Mouse (Mus musculus): ENCODE data around the gene Fut7. TPM values are rescaled to one million over a fixed set of nuclear protein-coding genes. Genes with fewer than 3 reads are reported as not detected.
"Not testable (repeated sequence)": the region's sequence is repeated elsewhere in the genome, so short reads cannot be mapped to it uniquely, and the experiment has no call there.

Gene Fut7
- polyA plus RNA-seq, 1 experiment from 2014 or later, result 0.18 TPM

DNA sequence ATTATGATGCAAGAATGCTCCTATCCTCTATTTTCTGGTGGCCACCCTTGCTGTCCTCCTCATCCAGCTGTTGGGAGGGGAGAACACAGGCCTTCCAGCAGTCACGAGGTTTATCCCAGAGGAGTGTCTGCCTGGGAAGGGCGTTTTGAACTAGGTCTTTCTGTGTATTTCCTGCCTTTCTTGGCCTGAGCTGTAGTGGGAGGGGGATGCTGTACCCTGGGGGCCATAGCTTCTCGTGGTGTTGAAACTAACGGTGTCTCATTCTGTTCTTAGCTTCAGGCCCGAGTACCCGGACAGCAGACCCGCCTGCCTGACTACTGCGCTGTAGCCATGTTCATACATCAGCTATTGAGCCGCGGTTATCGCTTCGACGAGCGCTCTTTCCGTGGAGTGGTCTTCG lies 22.8 kb upstream of the Fut7 start:
- H3K27me3 ChIP-seq, result peaks cover 62% of the 10 kb centered on the region
- peak overlapping the region; percentile 60 for H3K9ac ChIP-seq
- peak overlapping the region; percentile 27 for H3K4me3 ChIP-seq
- H3K36me3 ChIP-seq, result no peaks in the 10 kb centered on the region
- peak overlapping the region; percentile 48 for H3K4me2 ChIP-seq
- no peak overlapping the region for H3K27ac ChIP-seq (replicated peaks)
- no peak for ATAC-seq (ENCODE audit: low read depth)
- WGBS, result 20% methylated on average over 16 of the region's 16 CpGs
- H3K4me1 ChIP-seq (replicated peaks), result peaks cover 43% of the 10 kb centered on the region
- H3K9me3 ChIP-seq, result no peaks in the 10 kb centered on the region

GRCm38 (mm10) chr2:25400764-25401163 lies 22.3 kb upstream of the Fut7 start:
- 3% methylated on average over 17 of the region's 17 CpGs for WGBS
- Histone ChIP-seq H3K4me2 (peak overlapping the region; percentile 48), H3K27ac (replicated peaks) (no peak overlapping the region), H3K4me1 (replicated peaks) (peaks cover 43% of the 10 kb centered on the region), H3K9ac (peak overlapping the region; percentile 60), H3K4me3 (peak overlapping the region; percentile 27), H3K9me3 (no peaks in the 10 kb centered on the region), H3K27me3 (peaks cover 57% of the 10 kb centered on the region), H3K36me3 (no peaks in the 10 kb centered on the region)
- no peak for ATAC-seq (ENCODE audit: low read depth)

GRCm38 (mm10) chr2:25402377-25402971 lies 20.6 kb upstream of the Fut7 start:
- ATAC-seq (ENCODE audit: low read depth), result peak; percentile 37
- H3K4me3 ChIP-seq, result peak overlapping the region; percentile 96

DNA sequence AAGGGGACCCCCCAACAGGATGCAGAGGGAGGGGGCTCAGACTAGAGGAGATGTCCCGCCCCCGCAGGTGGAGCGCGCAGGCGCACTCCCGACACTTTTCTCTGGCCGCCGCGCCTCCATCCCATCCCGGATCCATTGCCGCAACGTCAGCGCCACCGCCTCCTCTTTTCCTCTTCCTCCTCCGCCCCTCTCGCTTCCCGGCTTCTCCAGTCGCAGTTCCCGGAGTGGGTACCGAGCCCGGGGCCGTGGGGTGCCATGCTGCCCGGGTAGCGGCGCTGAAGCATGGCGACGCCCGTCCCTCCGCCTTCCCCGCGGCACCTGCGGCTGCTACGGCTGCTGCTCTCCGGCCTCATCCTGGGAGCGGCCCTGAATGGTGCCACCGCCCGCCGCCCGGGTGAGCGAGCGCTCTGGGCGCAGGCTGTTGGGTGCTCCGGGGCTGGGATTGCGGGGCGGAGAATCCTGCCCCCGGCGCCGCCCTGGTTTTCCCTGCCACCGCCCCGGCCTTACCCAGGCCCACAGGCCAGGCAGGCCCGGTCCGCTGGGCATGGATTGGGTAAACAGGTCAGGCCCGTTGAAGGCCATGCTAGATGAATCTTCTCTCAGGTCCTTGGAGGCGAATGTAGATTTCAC lies 20.0 kb upstream of the Fut7 start:
- Histone ChIP-seq H3K27ac (replicated peaks) (peak overlapping the region; percentile 94), H3K4me1 (replicated peaks) (peaks cover 47% of the 10 kb centered on the region), H3K4me3 (peak overlapping the region; percentile 96), H3K9me3 (no peaks in the 10 kb centered on the region), H3K27me3 (peaks cover 34% of the 10 kb centered on the region), H3K36me3 (peaks cover 19% of the 10 kb centered on the region), H3K4me2 (peak overlapping the region; percentile 79), H3K9ac (peak overlapping the region; percentile 99)
- ATAC-seq (ENCODE audit: low read depth), result peak; percentile 84
- WGBS, result under 1% methylated on average over 54 of the region's 54 CpGs

More at GRCm38 (mm10) chr2:25402377-25402971, 20.6 kb upstream of the Fut7 start:
- Histone ChIP-seq H3K4me2 (peak overlapping the region; percentile 79), H3K9ac (peak overlapping the region; percentile 99), H3K9me3 (no peaks in the 10 kb centered on the region), H3K36me3 (peaks cover 13% of the 10 kb centered on the region), H3K4me1 (replicated peaks) (peaks cover 47% of the 10 kb centered on the region), H3K27ac (replicated peaks) (peak overlapping the region; percentile 94), H3K27me3 (peaks cover 40% of the 10 kb centered on the region)
- WGBS, result 0% methylated on average over 13 of the region's 13 CpGs

DNA sequence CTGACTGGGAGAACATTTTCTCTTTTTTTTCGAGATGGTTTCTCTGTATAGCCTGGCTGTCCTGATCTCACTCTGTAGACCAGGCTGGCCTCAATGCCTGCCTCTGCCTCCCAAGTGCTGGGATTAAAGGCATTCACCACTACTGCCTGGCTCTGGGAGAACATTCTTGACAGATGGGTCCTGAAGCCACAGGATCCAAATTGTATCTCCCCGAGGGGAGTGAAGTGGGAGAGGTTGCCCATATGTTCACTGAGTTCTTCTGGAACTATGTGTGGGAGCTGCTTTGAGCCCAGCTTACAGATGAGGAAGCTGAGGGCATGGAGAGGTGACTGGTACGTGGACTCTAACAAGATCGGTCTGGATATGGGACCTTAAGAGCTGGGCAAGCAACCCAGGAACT lies 19.1 kb upstream of the Fut7 start:
- 82% methylated on average over 4 of the region's 4 CpGs for WGBS
- ATAC-seq (ENCODE audit: low read depth), result no peak

GRCm38 (mm10) chr2:25408908-25409307 lies 14.2 kb upstream of the Fut7 start:
- Histone ChIP-seq H3K27me3 (no peaks in the 10 kb centered on the region), H3K9me3 (no peaks in the 10 kb centered on the region), H3K9ac (no peak overlapping the region), H3K27ac (replicated peaks) (no peak overlapping the region), H3K4me3 (no peak overlapping the region), H3K4me1 (replicated peaks) (peaks cover 30% of the 10 kb centered on the region), H3K36me3 (peaks cover 57% of the 10 kb centered on the region), H3K4me2 (no peak overlapping the region)
- no peak for ATAC-seq (ENCODE audit: low read depth)
- 91% methylated on average over 10 of the region's 10 CpGs for whole genome bisulfite sequencing

More for the DNA sequence above, 19.1 kb upstream of the Fut7 start:
- peak overlapping the region; percentile 96 for H3K4me3 ChIP-seq
- peak overlapping the region; percentile 99 for H3K9ac ChIP-seq
- H3K9me3 ChIP-seq, result no peaks in the 10 kb centered on the region
- H3K27ac ChIP-seq (replicated peaks), result peak overlapping the region; percentile 94; the same call in 1 of the 2 replicates
- H3K27me3 ChIP-seq, result peaks cover 25% of the 10 kb centered on the region
- H3K4me2 ChIP-seq, result peak overlapping the region; percentile 79
- H3K36me3 ChIP-seq, result peaks cover 27% of the 10 kb centered on the region
- peaks cover 47% of the 10 kb centered on the region for H3K4me1 ChIP-seq (replicated peaks)

- H3K4me1 ChIP-seq (replicated peaks); H3K27me3 ChIP-seq; H3K4me2 ChIP-seq; H3K4me3 ChIP-seq; H3K9ac ChIP-seq; H3K9me3 ChIP-seq; H3K27ac ChIP-seq (replicated peaks); ATAC-seq (ENCODE audit: low read depth): not testable (repeated sequence)
- H3K36me3 ChIP-seq, result peaks cover 38% of the 10 kb centered on the region
Observed at GRCm38 (mm10) chr2:25413436-25413835, 9.6 kb upstream of the Fut7 start.

DNA sequence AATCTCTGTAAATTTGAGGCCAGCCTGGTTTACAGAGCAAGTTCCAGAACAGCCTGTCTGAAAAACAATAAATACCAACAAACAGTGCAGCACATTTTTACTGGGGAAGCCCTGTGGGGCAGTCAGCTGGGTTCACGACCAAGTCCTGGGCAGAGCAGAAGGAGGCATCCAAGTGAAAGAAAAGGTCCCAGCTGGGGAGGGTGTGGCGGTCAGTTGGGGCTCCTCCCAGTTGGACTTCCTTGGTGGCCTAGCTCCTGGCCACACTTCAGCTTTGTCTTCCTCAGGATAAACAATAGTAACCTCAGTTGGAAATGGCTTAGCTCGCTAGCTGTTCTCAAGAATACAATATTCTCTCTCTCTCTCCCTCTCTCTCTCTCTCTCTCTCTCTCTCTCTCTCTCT lies 5.6 kb upstream of the Fut7 start:
- Histone ChIP-seq H3K4me3 (no peak overlapping the region), H3K27me3 (0 out of 2 replicates have a peak, but pooled peaks cover under 1% of the 10 kb centered on the region), H3K4me1 (replicated peaks) (peaks cover 6% of the 10 kb centered on the region), H3K27ac (replicated peaks) (0 out of 2 replicates have a peak overlapping the region, but pooled peaks have one; percentile 13), H3K36me3 (0 out of 2 replicates have a peak, but pooled peaks cover 7% of the 10 kb centered on the region), H3K4me2 (no peak overlapping the region), H3K9ac (no peak overlapping the region), H3K9me3 (no peaks in the 10 kb centered on the region)
- ATAC-seq (ENCODE audit: low read depth), result no peak
- 28% methylated on average over 3 of the region's 3 CpGs for WGBS

GRCm38 (mm10) chr2:25421896-25422295 lies 1.2 kb upstream of the Fut7 start:
- no peaks in the 10 kb centered on the region for H3K9me3 ChIP-seq
- H3K36me3 ChIP-seq, result no peaks in the 10 kb centered on the region

DNA sequence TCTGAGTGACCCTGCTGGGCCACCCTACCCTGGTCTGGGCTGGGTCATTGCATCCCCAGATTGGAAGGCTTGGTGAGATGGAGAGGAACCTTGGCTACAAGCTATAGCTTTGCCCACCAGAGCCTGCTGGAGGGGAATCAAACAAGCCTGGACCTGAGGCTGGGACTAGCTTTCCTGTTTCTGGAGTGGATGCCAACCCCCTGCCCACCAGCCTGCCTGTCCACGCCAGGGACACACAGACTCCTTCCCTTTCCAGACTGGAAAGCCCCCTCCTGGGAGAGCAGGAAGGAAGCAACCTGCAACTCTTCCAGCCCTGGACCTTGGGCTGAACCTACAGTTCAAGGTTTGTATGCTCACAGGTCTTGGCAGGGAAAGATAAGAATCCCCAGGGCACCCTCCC lies 559 bp downstream of the Fut7 start:
- no peak for ATAC-seq (ENCODE audit: low read depth)
- no peak overlapping the region for H3K4me3 ChIP-seq
- no peak overlapping the region for H3K9ac ChIP-seq
- no peak overlapping the region for H3K27ac ChIP-seq (replicated peaks)
- H3K27me3 ChIP-seq, result peaks cover 39% of the 10 kb centered on the region
- 54% methylated on average over 1 of the region's 1 CpGs for WGBS
- no peak overlapping the region for H3K4me2 ChIP-seq
- H3K9me3 ChIP-seq, result no peaks in the 10 kb centered on the region
- H3K4me1 ChIP-seq (replicated peaks), result peaks cover 4% of the 10 kb centered on the region; the same call in 1 of the 2 replicates
- no peaks in the 10 kb centered on the region for H3K36me3 ChIP-seq

More at GRCm38 (mm10) chr2:25421896-25422295, 1.2 kb upstream of the Fut7 start:
- 19% methylated on average over 3 of the region's 3 CpGs for WGBS
- ATAC-seq (ENCODE audit: low read depth), result peak; percentile 51
- H3K4me3 ChIP-seq, result no peak overlapping the region
- H3K27me3 ChIP-seq, result peaks cover 39% of the 10 kb centered on the region
- H3K9ac ChIP-seq, result no peak overlapping the region
- H3K4me1 ChIP-seq (replicated peaks), result peaks cover 6% of the 10 kb centered on the region
- no peak overlapping the region for H3K4me2 ChIP-seq
- no peak overlapping the region for H3K27ac ChIP-seq (replicated peaks)

- H3K27ac ChIP-seq (replicated peaks), result no peak overlapping the region
- H3K9ac ChIP-seq, result no peak overlapping the region
- no peaks in the 10 kb centered on the region for H3K36me3 ChIP-seq
- no peak overlapping the region for H3K4me3 ChIP-seq
- no peaks in the 10 kb centered on the region for H3K9me3 ChIP-seq
- H3K4me2 ChIP-seq, result no peak overlapping the region
- 47% methylated on average over 27 of the region's 27 CpGs for WGBS
- H3K4me1 ChIP-seq (replicated peaks), result peaks cover 20% of the 10 kb centered on the region
- peaks cover 39% of the 10 kb centered on the region for H3K27me3 ChIP-seq
- ATAC-seq (ENCODE audit: low read depth), result no peak
Observed at GRCm38 (mm10) chr2:25425481-25425880, 2.4 kb downstream of the Fut7 start.

GRCm38 (mm10) chr2:25426721-25427191 lies 3.7 kb downstream of the Fut7 start:
- H3K36me3 ChIP-seq, result no peaks in the 10 kb centered on the region
- H3K27me3 ChIP-seq, result peaks cover 39% of the 10 kb centered on the region
- ATAC-seq (ENCODE audit: low read depth), result no peak
- H3K9me3 ChIP-seq, result no peaks in the 10 kb centered on the region
- peaks cover 33% of the 10 kb centered on the region for H3K4me1 ChIP-seq (replicated peaks)
- WGBS, result 38% methylated on average over 5 of the region's 5 CpGs
- no peak overlapping the region for H3K9ac ChIP-seq
- H3K4me3 ChIP-seq, result no peak overlapping the region
- H3K4me2 ChIP-seq, result no peak overlapping the region
- no peak overlapping the region for H3K27ac ChIP-seq (replicated peaks)

Data from neural tube, embryonic 13.5 days (tissue).